Mouse (Mus musculus): ENCODE data around the gene 1110051M20Rik. TPM values are rescaled to one million over a fixed set of nuclear protein-coding genes. Genes with fewer than 3 reads are reported as not detected.

1110051M20Rik gene
- polyA plus RNA-seq, 1 experiment from 2014 or later, result 102 TPM

DNA sequence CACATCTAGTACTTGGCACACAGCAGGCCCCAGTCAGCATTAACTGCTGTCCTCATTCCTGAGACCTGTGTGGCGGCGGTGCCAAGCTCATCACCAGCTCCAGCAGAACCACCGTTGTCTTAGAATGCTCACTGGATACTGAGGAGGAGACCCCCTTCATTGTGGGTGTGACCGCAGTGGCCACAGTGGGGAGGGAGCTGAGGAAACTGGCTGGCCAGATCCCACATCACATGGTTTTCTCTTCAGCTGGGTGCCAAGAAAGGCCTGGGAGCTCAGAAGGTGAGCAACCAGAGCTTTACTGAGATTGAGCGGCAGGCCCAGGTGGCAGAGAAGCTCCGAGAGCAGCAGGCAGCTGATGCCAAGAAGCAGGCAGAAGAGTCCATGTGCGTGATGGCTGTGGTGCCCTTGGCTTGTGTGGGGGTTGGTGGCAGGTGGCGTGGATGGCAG lies 174.8 kb downstream of the 1110051M20Rik start:
- ATAC-seq (replicated peaks; ENCODE audit: low FRiP score) (no peak), DNase-seq (ENCODE audit: low spot score) (no peak)
- Histone ChIP-seq H3K27me3 (ENCODE audit: control insufficient read depth, insufficient read depth, low read length) (no peaks in the 10 kb centered on the region), H3K4me2 (ENCODE audit: low read depth, low read length, severe bottlenecking) (no peak overlapping the region), H3K9ac (ENCODE audit: low read length) (no peak overlapping the region), H3K27ac (ENCODE audit: low read depth, low read length) (no peak overlapping the region), H3K4me1 (replicated peaks; ENCODE audit: control insufficient read depth, insufficient read depth, low read length) (peaks cover 2% of the 10 kb centered on the region; the same call in 1 of the 2 replicates), H3K9me3 (ENCODE audit: control insufficient read depth, low read length) (no peaks in the 10 kb centered on the region), H3K4me3 (ENCODE audit: low read depth, low read length) (no peak overlapping the region), H3K36me3 (ENCODE audit: control insufficient read depth, insufficient read depth, low read length) (peaks cover 5% of the 10 kb centered on the region; the same call in 1 of the 2 replicates)
- WGBS, result 96% methylated on average over 8 of the region's 8 CpGs

DNA sequence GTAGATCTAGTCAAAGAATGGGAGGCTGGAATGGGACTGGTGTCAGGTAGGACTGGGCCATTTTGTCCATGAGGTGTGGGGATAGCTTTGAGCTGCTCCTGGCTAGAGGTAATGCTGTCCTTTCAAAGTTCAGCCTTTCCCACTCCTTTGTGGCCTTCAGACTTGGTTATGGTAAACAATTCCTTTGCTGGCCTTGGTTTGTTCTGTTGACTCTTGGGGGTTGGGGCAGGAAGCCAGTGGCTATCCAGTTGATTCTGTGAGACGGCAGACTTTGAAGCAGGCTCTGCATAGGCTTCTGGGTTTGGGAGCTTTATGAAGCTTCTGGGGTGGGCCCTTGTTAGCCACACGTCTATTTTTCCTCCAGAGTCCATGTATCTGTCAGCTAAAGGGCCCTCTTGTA lies 175.8 kb downstream of the 1110051M20Rik start:
- no peak overlapping the region for H3K9ac ChIP-seq (ENCODE audit: low read length)
- 80% methylated on average over 2 of the region's 2 CpGs for WGBS
- H3K4me2 ChIP-seq (ENCODE audit: low read depth, low read length, severe bottlenecking), result no peak overlapping the region
- H3K4me3 ChIP-seq (ENCODE audit: low read depth, low read length), result no peak overlapping the region
- no peak for DNase-seq (ENCODE audit: low spot score)
- H3K27ac ChIP-seq (ENCODE audit: low read depth, low read length), result no peak overlapping the region
- peaks cover 9% of the 10 kb centered on the region for H3K4me1 ChIP-seq (replicated peaks; ENCODE audit: control insufficient read depth, insufficient read depth, low read length)
- H3K27me3 ChIP-seq (ENCODE audit: control insufficient read depth, insufficient read depth, low read length), result no peaks in the 10 kb centered on the region
- no peak for ATAC-seq (replicated peaks; ENCODE audit: low FRiP score)
- H3K36me3 ChIP-seq (ENCODE audit: control insufficient read depth, insufficient read depth, low read length), result peaks cover 5% of the 10 kb centered on the region; the same call in 1 of the 2 replicates
- no peaks in the 10 kb centered on the region for H3K9me3 ChIP-seq (ENCODE audit: control insufficient read depth, low read length)

DNA sequence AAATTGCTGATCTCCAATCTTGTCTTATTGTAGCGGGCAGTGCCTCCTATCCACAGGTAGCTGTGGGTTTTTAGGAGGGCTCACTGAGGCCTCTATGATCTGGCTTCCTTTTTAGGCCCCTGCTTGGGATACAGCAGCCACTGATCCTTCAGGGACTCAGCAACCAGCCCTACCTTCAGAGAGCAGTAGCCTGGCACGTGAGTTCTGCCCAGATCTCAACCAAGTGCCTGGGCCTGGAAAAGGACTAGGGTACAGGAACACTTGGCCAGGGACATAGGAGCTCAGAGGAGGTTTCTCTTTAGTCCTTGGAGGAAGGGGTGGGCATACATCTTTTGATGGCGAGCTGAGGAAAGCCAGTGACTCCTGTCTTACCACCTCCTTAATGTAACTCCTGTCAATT lies 176.5 kb downstream of the 1110051M20Rik start:
- H3K9ac ChIP-seq (ENCODE audit: low read length), result no peak overlapping the region
- 89% methylated on average over 3 of the region's 3 CpGs for WGBS
- no peak for ATAC-seq (replicated peaks; ENCODE audit: low FRiP score)
- DNase-seq (ENCODE audit: low spot score), result no peak
- H3K9me3 ChIP-seq (ENCODE audit: control insufficient read depth, low read length), result no peaks in the 10 kb centered on the region
- H3K27ac ChIP-seq (ENCODE audit: low read depth, low read length), result no peak overlapping the region
- no peak overlapping the region for H3K4me3 ChIP-seq (ENCODE audit: low read depth, low read length)
- H3K4me1 ChIP-seq (replicated peaks; ENCODE audit: control insufficient read depth, insufficient read depth, low read length), result peaks cover 9% of the 10 kb centered on the region
- no peak overlapping the region for H3K4me2 ChIP-seq (ENCODE audit: low read depth, low read length, severe bottlenecking)
- peaks cover 7% of the 10 kb centered on the region; the same call in 1 of the 2 replicates for H3K36me3 ChIP-seq (ENCODE audit: control insufficient read depth, insufficient read depth, low read length)
- H3K27me3 ChIP-seq (ENCODE audit: control insufficient read depth, insufficient read depth, low read length), result no peaks in the 10 kb centered on the region

DNA sequence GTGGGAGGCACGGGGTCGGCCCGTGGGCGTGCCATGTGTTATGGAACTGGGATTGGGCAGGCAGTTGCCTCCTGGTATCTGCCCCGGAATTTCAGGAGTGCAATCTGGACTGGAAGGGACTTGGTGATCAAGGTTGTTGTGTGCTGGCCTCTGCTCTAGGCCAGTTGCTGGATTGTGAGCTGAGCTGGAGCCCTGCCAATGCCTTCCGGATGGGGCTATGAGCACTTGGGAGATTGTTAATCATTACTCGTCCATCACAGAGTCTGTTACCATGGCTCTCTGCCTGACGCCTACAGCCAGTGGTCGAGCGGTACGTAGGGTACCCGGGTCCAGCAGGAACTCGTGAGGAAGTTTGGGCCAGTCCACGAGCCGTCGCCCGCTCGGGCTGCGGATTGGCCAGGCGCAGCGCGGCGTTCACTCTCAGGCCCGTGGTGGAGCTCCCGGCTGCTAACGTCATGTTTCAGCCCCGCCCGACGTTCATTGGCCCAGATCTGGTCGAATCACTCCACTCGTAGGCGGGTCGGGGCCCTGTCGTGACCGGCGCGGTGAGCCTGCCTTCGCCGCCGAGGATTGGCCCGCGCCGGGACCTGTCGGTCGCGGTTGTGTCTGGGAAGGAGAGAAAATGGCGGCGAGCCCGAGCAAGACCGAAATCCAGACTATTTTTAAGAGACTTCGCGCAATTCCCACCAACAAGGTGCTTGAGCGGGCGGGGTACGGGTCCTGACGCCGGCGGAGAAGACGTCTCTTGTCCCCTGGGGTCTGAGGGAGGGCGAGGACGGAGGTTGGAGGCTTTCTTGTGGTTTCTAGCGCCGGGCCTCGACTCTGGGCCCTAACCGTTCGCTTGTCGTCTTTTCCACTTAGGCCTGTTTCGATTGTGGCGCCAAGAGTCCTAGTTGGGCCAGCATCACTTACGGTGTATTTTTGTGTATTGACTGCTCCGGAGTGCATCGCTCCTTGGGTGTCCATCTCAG lies 179.5 kb downstream of the 1110051M20Rik start, which contains the start of gene Arfgap2:
Arfgap2 (plus strand) TSS at position 264 of the 971 bp plus-strand sequence.
- Histone ChIP-seq H3K36me3 (ENCODE audit: control insufficient read depth, insufficient read depth, low read length) (peaks cover 7% of the 10 kb centered on the region; the same call in 1 of the 2 replicates), H3K9ac (ENCODE audit: low read length) (peak within 1 kb of the TSS; percentile 89), H3K4me2 (ENCODE audit: low read depth, low read length, severe bottlenecking) (peak within 1 kb of the TSS; percentile 71), H3K4me1 (replicated peaks; ENCODE audit: control insufficient read depth, insufficient read depth, low read length) (peaks cover 9% of the 10 kb centered on the region), H3K9me3 (ENCODE audit: control insufficient read depth, low read length) (no peaks in the 10 kb centered on the region), H3K27me3 (ENCODE audit: control insufficient read depth, insufficient read depth, low read length) (no peaks in the 10 kb centered on the region), H3K4me3 (ENCODE audit: low read depth, low read length) (peak within 1 kb of the TSS; percentile 83), H3K27ac (ENCODE audit: low read depth, low read length) (peak within 1 kb of the TSS; percentile 87)
- 2% methylated on average over 72 of the region's 72 CpGs for whole genome bisulfite sequencing
- ATAC-seq (replicated peaks; ENCODE audit: low FRiP score) (peak; percentile 99), DNase-seq (ENCODE audit: low spot score) (peak; percentile 99)

DNA sequence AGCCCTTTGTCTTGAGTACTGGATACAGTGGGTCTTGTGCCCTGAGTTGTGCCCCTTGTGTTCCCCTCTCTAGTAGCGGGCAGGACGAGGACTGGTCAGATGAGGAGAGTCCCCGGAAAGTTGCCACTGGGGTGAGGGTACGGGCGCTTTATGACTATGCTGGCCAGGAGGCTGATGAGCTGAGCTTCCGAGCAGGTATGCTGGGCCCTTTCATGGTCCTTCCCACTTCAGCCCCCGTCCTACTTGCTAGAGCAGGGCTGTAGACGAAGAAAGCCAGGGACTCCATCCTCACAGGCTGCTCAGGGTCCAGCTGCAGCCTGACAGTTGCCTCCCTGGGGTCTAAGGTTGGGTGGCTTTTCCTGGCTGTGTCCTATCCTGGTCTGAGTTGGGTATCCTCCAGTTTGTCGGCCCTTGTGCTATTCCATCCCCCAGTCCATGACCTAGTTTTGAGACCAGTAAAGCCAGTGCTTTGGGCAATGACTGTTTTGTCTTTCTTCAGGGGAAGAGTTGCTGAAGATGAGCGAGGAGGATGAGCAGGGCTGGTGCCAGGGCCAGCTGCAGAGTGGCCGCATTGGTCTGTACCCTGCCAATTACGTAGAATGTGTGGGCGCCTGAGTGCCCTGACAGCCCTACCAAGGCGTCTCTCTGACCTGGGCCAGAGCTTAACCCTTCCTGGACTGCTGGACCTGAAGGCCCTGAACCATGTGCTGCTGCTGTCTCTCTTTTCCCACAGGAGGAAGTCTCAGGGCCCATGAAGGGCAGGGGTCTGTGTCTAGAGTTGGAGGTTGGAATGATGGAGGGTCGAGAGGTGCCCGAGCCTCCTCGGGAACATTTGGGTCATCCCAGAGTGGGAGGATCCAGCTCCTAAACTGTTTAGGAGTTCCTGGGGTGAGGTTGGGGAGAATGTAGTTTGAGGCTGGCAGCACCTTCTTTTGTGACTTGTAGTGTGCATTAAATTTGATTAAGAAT lies 180.5 kb downstream of the 1110051M20Rik start:
- peak overlapping the region; percentile 83 for H3K4me3 ChIP-seq (ENCODE audit: low read depth, low read length)
- peak overlapping the region; percentile 63 for H3K9ac ChIP-seq (ENCODE audit: low read length)
- H3K27ac ChIP-seq (ENCODE audit: low read depth, low read length), result 0 out of 2 replicates have a peak overlapping the region, but pooled peaks have one; percentile 71
- DNase-seq (ENCODE audit: low spot score) (peak; percentile 50), ATAC-seq (replicated peaks; ENCODE audit: low FRiP score) (no peak)
- H3K9me3 ChIP-seq (ENCODE audit: control insufficient read depth, low read length), result no peaks in the 10 kb centered on the region
- no peaks in the 10 kb centered on the region for H3K27me3 ChIP-seq (ENCODE audit: control insufficient read depth, insufficient read depth, low read length)
- peaks cover 9% of the 10 kb centered on the region for H3K4me1 ChIP-seq (replicated peaks; ENCODE audit: control insufficient read depth, insufficient read depth, low read length)
- H3K36me3 ChIP-seq (ENCODE audit: control insufficient read depth, insufficient read depth, low read length), result peaks cover 7% of the 10 kb centered on the region; the same call in 1 of the 2 replicates
- H3K4me2 ChIP-seq (ENCODE audit: low read depth, low read length, severe bottlenecking), result peak overlapping the region; percentile 69
- WGBS, result 87% methylated on average over 17 of the region's 17 CpGs

DNA sequence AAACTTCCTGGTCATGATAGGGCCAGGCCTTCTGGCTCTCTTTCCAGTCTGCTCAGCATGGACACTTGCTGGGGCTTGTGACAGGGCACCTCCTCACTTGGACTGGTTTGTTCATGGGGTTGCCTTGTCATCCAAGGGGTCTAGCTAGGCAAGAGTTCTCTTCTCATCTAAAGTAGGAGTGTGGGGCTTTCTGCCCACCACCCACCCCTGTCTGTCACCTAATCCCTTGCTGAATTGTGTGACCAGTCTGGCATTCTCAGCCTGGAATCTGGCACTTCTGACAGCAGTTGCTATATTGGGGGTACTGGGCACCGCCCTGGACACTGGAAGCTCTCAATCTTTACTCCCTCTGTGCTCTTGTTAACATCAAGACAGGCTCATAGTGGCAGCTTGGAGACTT lies 185.0 kb downstream of the 1110051M20Rik start:
- Histone ChIP-seq H3K36me3 (ENCODE audit: control insufficient read depth, insufficient read depth, low read length) (peaks cover 2% of the 10 kb centered on the region; the same call in 1 of the 2 replicates), H3K9me3 (ENCODE audit: control insufficient read depth, low read length) (no peaks in the 10 kb centered on the region), H3K27ac (ENCODE audit: low read depth, low read length) (no peak overlapping the region), H3K4me1 (replicated peaks; ENCODE audit: control insufficient read depth, insufficient read depth, low read length) (peaks cover 18% of the 10 kb centered on the region), H3K27me3 (ENCODE audit: control insufficient read depth, insufficient read depth, low read length) (peaks cover 7% of the 10 kb centered on the region), H3K9ac (ENCODE audit: low read length) (no peak overlapping the region), H3K4me2 (ENCODE audit: low read depth, low read length, severe bottlenecking) (no peak overlapping the region), H3K4me3 (ENCODE audit: low read depth, low read length) (no peak overlapping the region)
- 90% methylated on average over 1 of the region's 1 CpGs for WGBS
- ATAC-seq (replicated peaks; ENCODE audit: low FRiP score), result no peak
- no peak for DNase-seq (ENCODE audit: low spot score)

DNA sequence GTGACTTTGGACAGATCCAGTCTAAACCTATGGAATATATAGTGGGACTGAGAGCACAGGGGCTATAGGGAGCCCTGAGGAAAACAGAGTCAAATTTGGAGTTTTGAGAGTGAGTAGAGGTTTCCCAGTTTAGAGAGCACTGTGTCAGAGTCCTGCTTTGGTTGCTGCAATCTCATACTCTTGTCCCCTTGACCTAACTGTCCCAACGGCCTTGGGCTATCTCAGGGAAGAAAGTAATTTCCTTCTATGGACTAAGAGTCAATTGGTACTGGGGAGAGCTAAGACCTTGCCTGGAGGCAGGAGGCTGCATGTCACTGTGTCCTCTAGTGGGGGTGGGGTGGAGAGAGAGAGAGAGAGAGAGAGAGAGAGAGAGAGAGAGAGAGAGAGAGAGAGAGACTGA lies 185.7 kb downstream of the 1110051M20Rik start:
- H3K9me3 ChIP-seq (ENCODE audit: control insufficient read depth, low read length), result no peaks in the 10 kb centered on the region
- DNase-seq (ENCODE audit: low spot score) (no peak), ATAC-seq (replicated peaks; ENCODE audit: low FRiP score) (no peak)
- peaks cover 7% of the 10 kb centered on the region for H3K27me3 ChIP-seq (ENCODE audit: control insufficient read depth, insufficient read depth, low read length)
- H3K9ac ChIP-seq (ENCODE audit: low read length), result no peak overlapping the region
- no peak overlapping the region for H3K27ac ChIP-seq (ENCODE audit: low read depth, low read length)
- H3K36me3 ChIP-seq (ENCODE audit: control insufficient read depth, insufficient read depth, low read length), result peaks cover 2% of the 10 kb centered on the region; the same call in 1 of the 2 replicates
- H3K4me3 ChIP-seq (ENCODE audit: low read depth, low read length), result no peak overlapping the region
- H3K4me2 ChIP-seq (ENCODE audit: low read depth, low read length, severe bottlenecking), result no peak overlapping the region
- H3K4me1 ChIP-seq (replicated peaks; ENCODE audit: control insufficient read depth, insufficient read depth, low read length), result peaks cover 14% of the 10 kb centered on the region
- WGBS, result 43% methylated on average over 1 of the region's 1 CpGs

DNA sequence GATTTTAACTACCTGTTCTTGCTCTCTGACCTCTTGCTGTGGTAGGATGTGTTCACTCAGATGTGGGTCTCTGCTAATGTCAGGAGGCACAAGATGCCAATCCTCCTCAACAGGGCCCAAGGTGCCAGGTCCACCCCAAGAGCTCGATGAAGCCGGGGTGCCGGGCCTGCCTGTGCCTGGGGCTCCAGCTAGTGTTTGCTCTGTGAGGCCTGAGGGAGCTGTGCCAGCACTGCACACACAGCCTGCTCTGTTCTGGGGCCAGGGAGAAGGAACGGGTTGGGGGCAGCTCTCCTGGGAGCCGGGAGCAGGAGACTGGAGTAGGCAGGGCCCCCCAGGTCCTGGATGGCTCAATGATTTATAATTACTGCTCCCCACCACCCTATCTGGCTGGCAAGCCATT lies 186.4 kb downstream of the 1110051M20Rik start:
- peak; percentile 62 for DNase-seq (ENCODE audit: low spot score)
- peaks cover 7% of the 10 kb centered on the region for H3K27me3 ChIP-seq (ENCODE audit: control insufficient read depth, insufficient read depth, low read length)
- 0 out of 2 replicates have a peak overlapping the region, but pooled peaks have one; percentile 75 for H3K9ac ChIP-seq (ENCODE audit: low read length)
- WGBS, result 79% methylated on average over 5 of the region's 5 CpGs
- H3K36me3 ChIP-seq (ENCODE audit: control insufficient read depth, insufficient read depth, low read length), result no peaks in the 10 kb centered on the region
- no peaks in the 10 kb centered on the region for H3K9me3 ChIP-seq (ENCODE audit: control insufficient read depth, low read length)
- peak overlapping the region; percentile 97 for H3K4me2 ChIP-seq (ENCODE audit: low read depth, low read length, severe bottlenecking)
- H3K4me3 ChIP-seq (ENCODE audit: low read depth, low read length), result peak overlapping the region; percentile 55
- H3K27ac ChIP-seq (ENCODE audit: low read depth, low read length), result no peak overlapping the region
- H3K4me1 ChIP-seq (replicated peaks; ENCODE audit: control insufficient read depth, insufficient read depth, low read length), result peaks cover 14% of the 10 kb centered on the region
- ATAC-seq (replicated peaks; ENCODE audit: low FRiP score), result no peak
